Mouse (Mus musculus) midbrain, embryonic 11.5 days (tissue): Measurements from ENCODE around the gene Agbl1. TPM values are rescaled to one million over a fixed set of nuclear protein-coding genes. Genes with fewer than 3 reads are reported as not detected.

Source experiments
- ATAC-seq: fragments of 200-750 bp; cut with Nextera tagmentation; 2 replicates; pipeline ENCODE4 v1.8.0; 2017; ENCODE audit warnings: moderate TSS enrichment, moderate library complexity; ENCODE audit not compliant: low FRiP score
- DNase-seq: peaks from one replicate; pipeline ENCODE4 v3.0.0; 2015; ENCODE audit warnings: low spot score; ENCODE audit errors: missing footprints
- H3K27ac ChIP-seq: fragments of 300-500 bp; sonication (generic); 2 replicates; pipeline ENCODE4 v1.5.1; 2014; ENCODE audit warnings: low read depth, low read length
- H3K27me3 ChIP-seq: fragments of 300-500 bp; sonication (generic); 2 replicates; pipeline ENCODE4 v1.6.1; 2014; ENCODE audit warnings: mild to moderate bottlenecking, low read length, moderate library complexity, mixed read lengths; ENCODE audit not compliant: control insufficient read depth, insufficient read depth
- H3K36me3 ChIP-seq: fragments of 300-500 bp; sonication (generic); 2 replicates; pipeline ENCODE4 v1.6.1; 2014; ENCODE audit warnings: mild to moderate bottlenecking, low read length, moderate library complexity, mixed read lengths; ENCODE audit not compliant: control insufficient read depth, insufficient read depth
- H3K4me1 ChIP-seq: fragments of 300-500 bp; sonication (generic); 2 replicates; pipeline ENCODE4 v1.6.1; 2014; ENCODE audit warnings: low read length; ENCODE audit not compliant: control insufficient read depth, insufficient read depth
- H3K4me2 ChIP-seq: fragments of 300-500 bp; sonication (generic); 2 replicates; pipeline ENCODE4 v1.6.1; 2014; ENCODE audit warnings: mild to moderate bottlenecking, moderate library complexity
- H3K4me3 ChIP-seq: fragments of 300-500 bp; sonication (generic); 2 replicates; pipeline ENCODE4 v1.5.1; 2014; ENCODE audit warnings: low read depth, low read length
- H3K9ac ChIP-seq: fragments of 300-500 bp; sonication (generic); 2 replicates; pipeline ENCODE4 v1.6.1; 2014; ENCODE audit warnings: low read length
- H3K9me3 ChIP-seq: fragments of 300-500 bp; sonication (generic); 2 replicates; pipeline ENCODE4 v1.6.1; 2016; ENCODE audit warnings: low read length; ENCODE audit not compliant: control insufficient read depth
- WGBS: fragments of 180-500 bp; shearing (Covaris S2); extraction: QIAGEN DNeasy Blood & Tissue Kit; methylation state at CpG from one replicate; pipeline ENCODE4 v1.1.7; 2014; 5-methylcytosine and 5-hydroxymethylcytosine counted together
- polyA plus RNA-seq: library from polyadenylated mRNA; unstranded; fragments of >200 nt; fragmentation: Nextera tagmentation; extraction: Ambion mirVana; gene quantifications from 2 replicates; pipeline ENCODE4 v1.2.1, GENCODE M21; 2014

The Agbl1 gene
- polyA plus RNA-seq, 1 experiment from 2014 or later, result not detected

GRCm38 (mm10) chr7:76485546-76485945 lies 255.9 kb downstream of the Agbl1 start:
- H3K36me3 ChIP-seq, result no peaks in the 10 kb centered on the region
- no peaks in the 10 kb centered on the region for H3K4me1 ChIP-seq
- H3K4me3 ChIP-seq, result no peak overlapping the region
- 84% methylated on average over 2 of the region's 2 CpGs for WGBS
- ATAC-seq (no peak), DNase-seq (no peak)
- no peaks in the 10 kb centered on the region for H3K27me3 ChIP-seq
- H3K27ac ChIP-seq, result no peak overlapping the region
- H3K4me2 ChIP-seq, result no peak overlapping the region
- H3K9me3 ChIP-seq, result no peaks in the 10 kb centered on the region
- no peak overlapping the region for H3K9ac ChIP-seq

DNA sequence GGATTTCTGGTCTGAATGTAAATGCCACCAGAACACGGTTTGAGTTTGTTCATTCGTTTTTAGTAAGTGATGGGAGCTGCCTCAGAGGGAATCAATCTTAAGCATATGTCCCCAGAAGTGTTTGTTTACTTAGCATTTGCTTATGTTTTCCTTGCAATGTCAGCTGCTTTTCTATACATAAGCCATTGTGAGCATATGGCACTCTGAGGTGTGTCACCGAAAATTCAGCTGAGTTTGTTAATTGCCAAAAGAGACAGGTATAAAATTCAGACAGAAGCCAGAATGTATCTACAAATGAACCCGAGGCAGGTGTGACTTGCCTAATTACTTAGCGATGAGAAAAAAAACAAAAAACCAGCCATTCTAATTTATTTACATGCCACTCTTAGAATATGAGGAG lies 257.8 kb downstream of the Agbl1 start:
- Histone ChIP-seq H3K36me3 (no peaks in the 10 kb centered on the region), H3K9ac (no peak overlapping the region), H3K9me3 (no peaks in the 10 kb centered on the region), H3K4me2 (no peak overlapping the region), H3K27me3 (no peaks in the 10 kb centered on the region), H3K27ac (no peak overlapping the region), H3K4me1 (no peaks in the 10 kb centered on the region), H3K4me3 (no peak overlapping the region)
- ATAC-seq (no peak), DNase-seq (no peak)
- 86% methylated on average over 5 of the region's 5 CpGs for WGBS

DNA sequence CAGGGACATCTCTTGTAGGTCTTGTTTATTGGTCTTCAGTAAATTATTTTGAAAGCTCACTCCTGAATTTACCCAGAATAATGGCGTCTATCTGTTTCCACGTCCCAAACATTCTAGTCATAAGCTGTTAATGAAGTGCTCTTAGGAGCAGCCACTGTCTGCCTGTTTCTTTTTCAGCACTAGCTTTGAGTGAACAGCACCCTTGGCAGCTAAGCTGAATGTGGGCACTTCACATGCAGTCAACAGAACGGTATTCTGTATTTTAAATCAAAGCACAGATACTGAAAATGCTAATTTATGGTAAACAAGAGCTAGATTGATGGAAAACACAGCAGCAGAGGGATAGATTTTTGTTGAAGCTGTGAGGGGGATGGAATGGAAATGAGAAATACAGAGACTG lies 294.6 kb downstream of the Agbl1 start:
- H3K4me1 ChIP-seq, result no peaks in the 10 kb centered on the region
- H3K27me3 ChIP-seq, result no peaks in the 10 kb centered on the region
- H3K27ac ChIP-seq, result no peak overlapping the region
- H3K9me3 ChIP-seq, result no peaks in the 10 kb centered on the region
- no peak overlapping the region for H3K9ac ChIP-seq
- DNase-seq (no peak), ATAC-seq (no peak)
- WGBS, result 58% methylated on average over 3 of the region's 3 CpGs
- H3K4me2 ChIP-seq, result no peak overlapping the region
- H3K36me3 ChIP-seq, result no peaks in the 10 kb centered on the region
- H3K4me3 ChIP-seq, result no peak overlapping the region

DNA sequence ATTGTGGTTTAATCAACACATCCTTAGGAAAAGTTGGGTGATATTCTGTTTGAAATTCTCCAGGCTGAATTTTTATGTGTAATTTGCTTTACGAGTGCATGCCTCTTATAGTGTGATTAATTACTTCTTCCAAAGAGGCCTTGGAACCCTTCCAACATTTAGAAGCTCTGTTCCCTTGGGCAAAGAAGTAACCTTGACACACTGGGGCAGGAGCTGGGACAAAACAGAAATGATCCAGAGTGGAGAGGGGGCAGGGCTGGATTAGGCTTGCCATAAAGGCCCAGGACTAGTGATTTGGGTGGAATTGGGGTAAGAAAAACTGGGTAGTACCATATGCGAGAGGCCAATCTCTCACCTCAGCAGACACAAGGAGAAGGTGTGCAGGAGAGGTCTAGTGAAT lies 316.8 kb downstream of the Agbl1 start:
- Histone ChIP-seq H3K27me3 (no peaks in the 10 kb centered on the region), H3K9me3 (no peaks in the 10 kb centered on the region), H3K9ac (no peak overlapping the region), H3K4me2 (no peak overlapping the region), H3K4me3 (no peak overlapping the region), H3K27ac (no peak overlapping the region), H3K36me3 (no peaks in the 10 kb centered on the region), H3K4me1 (no peaks in the 10 kb centered on the region)
- ATAC-seq, result no peak
- WGBS, result 91% methylated on average over 2 of the region's 2 CpGs
- DNase-seq, result no peak

DNA sequence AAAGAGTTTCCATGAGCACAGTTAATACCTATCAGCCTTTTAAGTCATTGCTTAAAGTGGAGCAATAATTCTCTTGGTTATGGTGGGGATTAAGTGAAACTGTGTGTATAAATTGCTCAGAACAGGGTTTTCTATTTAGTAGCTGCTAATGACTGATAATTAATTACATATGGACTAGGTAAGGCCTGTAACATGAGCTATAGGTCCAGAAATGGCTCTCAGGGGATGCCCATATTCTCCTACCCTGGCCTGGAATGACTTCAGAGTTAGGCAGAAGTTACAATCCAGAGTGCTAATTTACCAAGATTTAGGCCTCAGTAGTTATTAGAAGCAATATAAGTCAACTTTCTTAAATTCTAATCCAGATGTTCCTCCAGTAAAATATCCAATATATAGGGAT lies 317.6 kb downstream of the Agbl1 start:
- Histone ChIP-seq H3K36me3 (no peaks in the 10 kb centered on the region), H3K4me3 (no peak overlapping the region), H3K9me3 (no peaks in the 10 kb centered on the region), H3K4me1 (no peaks in the 10 kb centered on the region), H3K27me3 (no peaks in the 10 kb centered on the region), H3K4me2 (no peak overlapping the region), H3K27ac (no peak overlapping the region), H3K9ac (no peak overlapping the region)
- ATAC-seq, result no peak
- DNase-seq, result no peak

DNA sequence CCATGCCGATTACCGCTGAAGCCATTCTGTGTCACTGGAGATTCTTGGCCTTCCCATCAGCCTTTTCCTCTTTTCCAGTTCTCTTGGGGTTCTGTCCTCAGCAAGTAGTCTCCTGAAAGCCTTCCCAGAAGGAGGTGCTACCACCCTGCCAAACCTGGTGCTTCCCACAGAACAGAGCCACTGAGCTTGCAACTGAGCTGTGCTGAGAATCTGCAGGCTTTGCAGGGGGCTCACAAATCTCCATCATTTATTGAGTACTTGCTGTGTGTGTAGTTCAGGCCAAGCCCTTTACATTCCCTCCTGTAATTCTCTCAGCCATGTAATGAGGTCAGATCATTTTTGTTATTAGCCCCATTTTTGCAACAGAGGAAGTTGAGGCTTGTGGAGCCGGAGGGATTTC lies 322.2 kb downstream of the Agbl1 start:
- Histone ChIP-seq H3K9me3 (no peaks in the 10 kb centered on the region), H3K27ac (no peak overlapping the region), H3K4me1 (no peaks in the 10 kb centered on the region), H3K9ac (no peak overlapping the region), H3K36me3 (no peaks in the 10 kb centered on the region), H3K4me3 (no peak overlapping the region), H3K4me2 (no peak overlapping the region), H3K27me3 (no peaks in the 10 kb centered on the region)
- DNase-seq, result no peak
- no peak for ATAC-seq
- WGBS, result 92% methylated on average over 3 of the region's 3 CpGs

- Histone ChIP-seq H3K4me1 (no peaks in the 10 kb centered on the region), H3K9ac (no peak overlapping the region), H3K36me3 (no peaks in the 10 kb centered on the region), H3K27me3 (no peaks in the 10 kb centered on the region), H3K9me3 (no peaks in the 10 kb centered on the region), H3K4me3 (no peak overlapping the region), H3K27ac (no peak overlapping the region), H3K4me2 (no peak overlapping the region)
- ATAC-seq (peak; percentile 90), DNase-seq (peak; percentile 84)
Measured at GRCm38 (mm10) chr7:76560564-76561258, 331.0 kb downstream of the Agbl1 start.

DNA sequence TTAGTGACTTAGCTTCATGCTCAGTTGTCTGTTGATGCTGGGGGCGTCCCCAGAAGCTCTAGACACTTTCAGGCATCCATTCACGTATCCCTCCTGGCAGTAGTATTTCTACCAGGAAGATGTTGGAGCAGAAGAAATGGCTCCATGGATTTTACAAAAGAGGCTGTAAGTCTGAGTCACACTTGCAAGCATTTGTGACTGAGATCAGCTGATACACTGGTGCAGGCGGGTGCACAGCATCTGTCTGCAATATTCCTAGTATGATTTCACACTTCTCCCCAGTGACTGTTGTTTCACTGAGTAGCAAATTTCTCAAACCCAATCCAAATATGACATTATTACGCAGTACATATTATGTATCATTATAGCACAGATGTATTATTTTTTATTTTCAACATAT lies 332.8 kb downstream of the Agbl1 start:
- no peak overlapping the region for H3K4me2 ChIP-seq
- 89% methylated on average over 4 of the region's 4 CpGs for WGBS
- no peaks in the 10 kb centered on the region for H3K36me3 ChIP-seq
- no peak overlapping the region for H3K27ac ChIP-seq
- H3K27me3 ChIP-seq, result no peaks in the 10 kb centered on the region
- DNase-seq (no peak), ATAC-seq (no peak)
- no peaks in the 10 kb centered on the region for H3K9me3 ChIP-seq
- no peak overlapping the region for H3K9ac ChIP-seq
- no peak overlapping the region for H3K4me3 ChIP-seq
- no peaks in the 10 kb centered on the region for H3K4me1 ChIP-seq

- Histone ChIP-seq H3K4me3 (no peak overlapping the region), H3K4me2 (no peak overlapping the region), H3K36me3 (no peaks in the 10 kb centered on the region), H3K4me1 (no peaks in the 10 kb centered on the region), H3K9me3 (no peaks in the 10 kb centered on the region), H3K9ac (no peak overlapping the region), H3K27me3 (no peaks in the 10 kb centered on the region), H3K27ac (no peak overlapping the region)
- no peak for ATAC-seq
- no peak for DNase-seq
- WGBS, result 89% methylated on average over 5 of the region's 5 CpGs
Measured at GRCm38 (mm10) chr7:76594566-76595079, 364.9 kb downstream of the Agbl1 start.
